17 mouse cellular contexts compared by ENCODE assay signal in the genomic region with DNA sequence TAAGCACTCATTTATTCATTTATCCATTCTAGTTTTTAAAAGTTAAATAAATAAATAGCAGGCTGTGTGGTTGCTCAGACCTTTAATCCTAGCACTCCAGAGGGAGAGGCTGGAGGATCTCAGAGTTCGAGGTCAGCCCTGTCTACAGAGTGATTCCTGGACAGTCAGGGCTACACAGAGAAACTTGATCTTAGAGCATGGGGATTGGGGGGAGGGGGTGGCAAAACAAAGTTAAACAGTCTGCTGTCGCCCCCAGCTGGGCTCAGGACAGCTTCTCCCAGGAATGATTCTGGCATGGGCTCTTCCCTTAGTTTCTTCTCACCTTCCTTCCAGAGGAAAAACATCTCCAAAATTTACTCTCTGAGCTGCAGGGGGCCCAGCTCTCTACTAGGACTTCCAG. TPM values are rescaled to one million over a fixed set of nuclear protein-coding genes. Genes with fewer than 3 reads are reported as not detected.
DNase-seq lines count a peak whose midpoint lies in the region; ATAC-seq and TF ChIP-seq lines count a peak whose summit lies in the region.
"Had no signal": no experiment of that assay in that cellular context is flagged by ENCODE, and none has a peak within 500 bp of the region (broad histone marks: within the 10 kb centered on the region; RNA-seq: fewer than 3 reads in every experiment).

No protein-coding gene starts in this region.

- H3K27ac ChIP-seq in hindbrain, embryonic 11.5 days (ENCODE audit: low read depth, low read length), result no peak overlapping the region
- no peak overlapping the region for H3K27ac ChIP-seq in hindbrain, embryonic 14.5 days
- H3K27ac ChIP-seq in lung, embryonic 14.5 days (ENCODE audit: low read depth), result no peak overlapping the region
- no peak overlapping the region for H3K27ac ChIP-seq in embryonic facial prominence, embryonic 11.5 days (replicated peaks; ENCODE audit: low read depth, low read length)
- no peak overlapping the region for H3K27ac ChIP-seq in heart, embryonic 12.5 days (ENCODE audit: poor library complexity, severe bottlenecking)
- H3K27ac ChIP-seq: intestine, embryonic 15.5 days; liver, embryonic 13.5 days; midbrain, embryonic 15.5 days had no signal

- no peak overlapping the region for H3K9ac ChIP-seq in hindbrain, embryonic 11.5 days (ENCODE audit: low read depth, low read length)
- H3K9ac ChIP-seq in hindbrain, embryonic 14.5 days, result no peak overlapping the region
- H3K9ac ChIP-seq in lung, embryonic 14.5 days, result no peak overlapping the region
- no peak overlapping the region for H3K9ac ChIP-seq in embryonic facial prominence, embryonic 11.5 days (replicated peaks; ENCODE audit: low read length)
- no peak overlapping the region for H3K9ac ChIP-seq in heart, embryonic 12.5 days
- H3K9ac ChIP-seq: intestine, embryonic 15.5 days; liver, embryonic 13.5 days; midbrain, embryonic 15.5 days had no signal

- H3K36me3 ChIP-seq in hindbrain, embryonic 11.5 days (ENCODE audit: control insufficient read depth, insufficient read depth, low read length), result no peaks in the 10 kb centered on the region
- no peaks in the 10 kb centered on the region for H3K36me3 ChIP-seq in hindbrain, embryonic 14.5 days (replicated peaks; ENCODE audit: control insufficient read depth, insufficient read depth)
- H3K36me3 ChIP-seq in lung, embryonic 14.5 days (ENCODE audit: insufficient read depth), result no peaks in the 10 kb centered on the region
- H3K36me3 ChIP-seq in embryonic facial prominence, embryonic 11.5 days (replicated peaks; ENCODE audit: control insufficient read depth, insufficient read depth, low read depth, low read length), result no peaks in the 10 kb centered on the region
- no peaks in the 10 kb centered on the region for H3K36me3 ChIP-seq in heart, embryonic 12.5 days
- H3K36me3 ChIP-seq: intestine, embryonic 15.5 days; liver, embryonic 13.5 days; midbrain, embryonic 15.5 days had no signal

- TF ChIP-seq CTCF in lung, embryonic 14.5 days (IDR thresholded peaks at IDR 0.05; ENCODE audit: low read depth), result peak; percentile 25; the same call in 1 of the 2 replicates

- no peak overlapping the region for H3K4me2 ChIP-seq in hindbrain, embryonic 11.5 days (replicated peaks; ENCODE audit: low read depth, low read length)
- no peak overlapping the region for H3K4me2 ChIP-seq in hindbrain, embryonic 14.5 days (replicated peaks)
- H3K4me2 ChIP-seq in lung, embryonic 14.5 days, result no peak overlapping the region
- H3K4me2 ChIP-seq in embryonic facial prominence, embryonic 11.5 days (ENCODE audit: low read depth, low read length), result no peak overlapping the region
- no peak overlapping the region for H3K4me2 ChIP-seq in heart, embryonic 12.5 days
- H3K4me2 ChIP-seq: intestine, embryonic 15.5 days; liver, embryonic 13.5 days; midbrain, embryonic 15.5 days had no signal

- H3K4me1 ChIP-seq in hindbrain, embryonic 11.5 days (replicated peaks; ENCODE audit: control insufficient read depth, insufficient read depth, low read length), result no peaks in the 10 kb centered on the region
- no peaks in the 10 kb centered on the region for H3K4me1 ChIP-seq in hindbrain, embryonic 14.5 days (replicated peaks; ENCODE audit: control insufficient read depth, insufficient read depth, low read length)
- H3K4me1 ChIP-seq in lung, embryonic 14.5 days (ENCODE audit: insufficient read depth), result no peaks in the 10 kb centered on the region
- H3K4me1 ChIP-seq in embryonic facial prominence, embryonic 11.5 days (ENCODE audit: control insufficient read depth, insufficient read depth, low read length), result no peaks in the 10 kb centered on the region
- H3K4me1 ChIP-seq in heart, embryonic 12.5 days (replicated peaks), result no peaks in the 10 kb centered on the region
- H3K4me1 ChIP-seq: intestine, embryonic 15.5 days; liver, embryonic 13.5 days; midbrain, embryonic 15.5 days had no signal

- ATAC-seq in hindbrain, embryonic 11.5 days (ENCODE audit: low FRiP score), result no peak
- ATAC-seq in hindbrain, embryonic 14.5 days (ENCODE audit: low FRiP score), result no peak
- no peak for ATAC-seq in lung, embryonic 14.5 days (ENCODE audit: insufficient read depth)
- no peak for ATAC-seq in embryonic facial prominence, embryonic 11.5 days (replicated peaks; ENCODE audit: insufficient number of reproducible peaks, low FRiP score, low TSS enrichment, low read depth)
- no peak for ATAC-seq in heart, embryonic 12.5 days (ENCODE audit: insufficient number of reproducible peaks, low FRiP score)
- ATAC-seq: intestine, embryonic 15.5 days; midbrain, embryonic 15.5 days had no signal

- no peaks in the 10 kb centered on the region for H3K27me3 ChIP-seq in hindbrain, embryonic 11.5 days (ENCODE audit: control insufficient read depth, insufficient read depth, low read length)
- H3K27me3 ChIP-seq in hindbrain, embryonic 14.5 days (ENCODE audit: control insufficient read depth, insufficient read depth, low read length), result no peaks in the 10 kb centered on the region
- no peaks in the 10 kb centered on the region for H3K27me3 ChIP-seq in lung, embryonic 14.5 days (ENCODE audit: insufficient read depth, low read length)
- no peaks in the 10 kb centered on the region for H3K27me3 ChIP-seq in embryonic facial prominence, embryonic 11.5 days (ENCODE audit: control insufficient read depth, insufficient read depth, low read length)
- no peaks in the 10 kb centered on the region for H3K27me3 ChIP-seq in heart, embryonic 12.5 days (replicated peaks)
- H3K27me3 ChIP-seq: intestine, embryonic 15.5 days; liver, embryonic 13.5 days; midbrain, embryonic 15.5 days had no signal

- 18% methylated on average over 2 of the region's 2 CpGs for WGBS in hindbrain, embryonic 11.5 days
- 27% methylated on average over 2 of the region's 2 CpGs for WGBS in hindbrain, embryonic 14.5 days
- 3% methylated on average over 2 of the region's 2 CpGs for WGBS in lung, embryonic 14.5 days
- WGBS in embryonic facial prominence, embryonic 11.5 days, result 18% methylated on average over 2 of the region's 2 CpGs
- 10% methylated on average over 2 of the region's 2 CpGs for WGBS in heart, embryonic 12.5 days

- no peak overlapping the region for H3K4me3 ChIP-seq in hindbrain, embryonic 11.5 days (ENCODE audit: low read depth, low read length)
- H3K4me3 ChIP-seq in hindbrain, embryonic 14.5 days (replicated peaks; ENCODE audit: low read length), result no peak overlapping the region
- H3K4me3 ChIP-seq in lung, embryonic 14.5 days (ENCODE audit: low read depth, low read length), result no peak overlapping the region
- H3K4me3 ChIP-seq in embryonic facial prominence, embryonic 11.5 days (ENCODE audit: low read depth, low read length), result no peak overlapping the region
- no peak overlapping the region for H3K4me3 ChIP-seq in heart, embryonic 12.5 days
- H3K4me3 ChIP-seq: intestine, embryonic 15.5 days; liver, embryonic 13.5 days; midbrain, embryonic 15.5 days had no signal

- H3K9me3 ChIP-seq in hindbrain, embryonic 11.5 days (ENCODE audit: control insufficient read depth, low read length), result no peaks in the 10 kb centered on the region
- H3K9me3 ChIP-seq in hindbrain, embryonic 14.5 days (ENCODE audit: control insufficient read depth, low read length), result no peaks in the 10 kb centered on the region
- H3K9me3 ChIP-seq in lung, embryonic 14.5 days (ENCODE audit: low read depth, low read length), result no peaks in the 10 kb centered on the region
- no peaks in the 10 kb centered on the region for H3K9me3 ChIP-seq in embryonic facial prominence, embryonic 11.5 days (replicated peaks; ENCODE audit: control insufficient read depth, low read length)
- H3K9me3 ChIP-seq in heart, embryonic 12.5 days (replicated peaks), result no peaks in the 10 kb centered on the region
- H3K9me3 ChIP-seq: intestine, embryonic 15.5 days; liver, embryonic 13.5 days; midbrain, embryonic 15.5 days had no signal

- DNase-seq in hindbrain, embryonic 11.5 days (ENCODE audit: low spot score), result peak; percentile 32
- DNase-seq in hindbrain, embryonic 14.5 days (ENCODE audit: low spot score), result no peak
- peak; percentile 25 for DNase-seq in lung, embryonic 14.5 days
- no peak for DNase-seq in lung, postnatal 4 days
- peak; percentile 17 for DNase-seq in NIH3T3 (ENCODE audit: low read depth)
- peak; percentile 72 for DNase-seq in embryonic facial prominence, embryonic 11.5 days (ENCODE audit: low spot score)
- DNase-seq in gastrocnemius, postnatal 4 days (ENCODE audit: low spot score in 2 of 2), result no peak
- DNase-seq: cerebellum, adult 11-12 months; heart, adult 18-20 months; liver, embryonic 13.5 days; lung, postnatal 36 days had no signal

RNA-seq across cellular contexts. Expression of a gene that starts 3.2 kb away (rescaled TPM):
- not detected in 2 replicates for polyA plus RNA-seq in hindbrain, embryonic 11.5 days (2014; fragmentation: Nextera tagmentation; extraction: Ambion mirVana)
- 0.15 and 0.18 TPM in 2 replicates for polyA plus RNA-seq in hindbrain, embryonic 14.5 days (2014; fragmentation: Nextera tagmentation; extraction: Ambion mirVana)
- polyA plus RNA-seq in lung, embryonic 14.5 days (2014; fragmentation: Nextera tagmentation; extraction: Ambion mirVana), result not detected in 2 replicates
- not detected in 2 replicates for polyA plus RNA-seq in embryonic facial prominence, embryonic 11.5 days (2014; fragmentation: Nextera tagmentation; extraction: Ambion mirVana)
- total RNA-seq in gastrocnemius, postnatal 4 days (2021), result not detected
- polyA plus RNA-seq in heart, embryonic 12.5 days (2016; fragmentation: Nextera tagmentation; extraction: Ambion mirVana), result 0.04 TPM in 1 of 2 replicates, not detected in the other
- total RNA-seq: heart, adult 18-20 months; MEL had no signal
- polyA plus RNA-seq: C2C12; heart, postnatal 0 days; intestine, embryonic 15.5 days; liver, embryonic 13.5 days; midbrain, embryonic 15.5 days had no signal

RNA-seq across cellular contexts. Expression of a gene that starts 19.0 kb away (rescaled TPM):
- not detected in 2 replicates for polyA plus RNA-seq in hindbrain, embryonic 11.5 days (2014; fragmentation: Nextera tagmentation; extraction: Ambion mirVana)
- 17.5 and 20.7 TPM in 2 replicates for polyA plus RNA-seq in hindbrain, embryonic 14.5 days (2014; fragmentation: Nextera tagmentation; extraction: Ambion mirVana)
- polyA plus RNA-seq in lung, embryonic 14.5 days (2014; fragmentation: Nextera tagmentation; extraction: Ambion mirVana), result not detected in 2 replicates
- polyA plus RNA-seq in embryonic facial prominence, embryonic 11.5 days (2014; fragmentation: Nextera tagmentation; extraction: Ambion mirVana), result not detected in 2 replicates
- not detected for total RNA-seq in gastrocnemius, postnatal 4 days (2021)
- not detected in 2 replicates for polyA plus RNA-seq in heart, embryonic 12.5 days (2016; fragmentation: Nextera tagmentation; extraction: Ambion mirVana)
- total RNA-seq: heart, adult 18-20 months; MEL had no signal
- polyA plus RNA-seq: C2C12; heart, postnatal 0 days; intestine, embryonic 15.5 days; liver, embryonic 13.5 days had no signal

RNA-seq across cellular contexts. Expression of a gene that starts 32.0 kb away (rescaled TPM):
- 261 and 265 TPM in 2 replicates for polyA plus RNA-seq in hindbrain, embryonic 11.5 days (2014; fragmentation: Nextera tagmentation; extraction: Ambion mirVana)
- 227 and 232 TPM in 2 replicates for polyA plus RNA-seq in hindbrain, embryonic 14.5 days (2014; fragmentation: Nextera tagmentation; extraction: Ambion mirVana)
- polyA plus RNA-seq in lung, embryonic 14.5 days (2014; fragmentation: Nextera tagmentation; extraction: Ambion mirVana), result 125 and 127 TPM in 2 replicates
- 161 and 186 TPM in 2 replicates for polyA plus RNA-seq in embryonic facial prominence, embryonic 11.5 days (2014; fragmentation: Nextera tagmentation; extraction: Ambion mirVana)
- 10 to 100 TPM; 33.7 to 37.5 TPM for total RNA-seq in gastrocnemius, postnatal 4 days (2021)
- 90.4 and 90.5 TPM in 2 replicates for polyA plus RNA-seq in heart, embryonic 12.5 days (2016; fragmentation: Nextera tagmentation; extraction: Ambion mirVana)

Comparison
In these comparisons a context has a peak if more than half of its experiments do, and no peak if none do; other contexts are left out.
1. DNase-seq: peak in hindbrain, embryonic 11.5 days (single experiment), lung, embryonic 14.5 days (single experiment), NIH3T3 (single experiment) and embryonic facial prominence, embryonic 11.5 days (single experiment); none in hindbrain, embryonic 14.5 days (single experiment), lung, postnatal 4 days (0 of 2) and gastrocnemius, postnatal 4 days (0 of 2).
2. RNA of a gene that starts 19.0 kb away (polyA plus RNA-seq): 17.5 to 20.7 TPM in hindbrain, embryonic 14.5 days; not detected in lung, embryonic 14.5 days, not detected in hindbrain, embryonic 11.5 days, not detected in embryonic facial prominence, embryonic 11.5 days and not detected in heart, embryonic 12.5 days; every median in the first group is over 10 times any median in the second.